Mouse (Mus musculus) left cerebral cortex, postnatal 10 days (tissue): Measurements from ENCODE around the gene Dnmt1. TPM values are rescaled to one million over a fixed set of nuclear protein-coding genes. Genes with fewer than 3 reads are reported as not detected.
"Not testable (repeated sequence)": the region's sequence is repeated elsewhere in the genome, so short reads cannot be mapped to it uniquely, and the experiment has no call there.

ENCODE experiments used
- DNase-seq, 2 experiments: peaks; one replicate each; pipeline ENCODE4 v3.0.0; 2021 to 2022; ENCODE audit warnings: low spot score in 2 of 2, mixed read lengths in 1 of 2; ENCODE audit errors: extremely low spot score in 1 of 2
- intact Hi-C: fragments of 180-260 bp; cut with DNase I; formaldehyde crosslinking; loops from one replicate; pipeline ENCODE4 v1.15.1; 2025
- total RNA-seq, 2 experiments: library from RNA; stranded (reverse); gene quantifications; 2 replicates each; pipeline ENCODE4 v1.2.3; 2021

Dnmt1 gene
- total RNA-seq = 10 to 100 TPM; 51.1 to 54.7 TPM

DNA sequence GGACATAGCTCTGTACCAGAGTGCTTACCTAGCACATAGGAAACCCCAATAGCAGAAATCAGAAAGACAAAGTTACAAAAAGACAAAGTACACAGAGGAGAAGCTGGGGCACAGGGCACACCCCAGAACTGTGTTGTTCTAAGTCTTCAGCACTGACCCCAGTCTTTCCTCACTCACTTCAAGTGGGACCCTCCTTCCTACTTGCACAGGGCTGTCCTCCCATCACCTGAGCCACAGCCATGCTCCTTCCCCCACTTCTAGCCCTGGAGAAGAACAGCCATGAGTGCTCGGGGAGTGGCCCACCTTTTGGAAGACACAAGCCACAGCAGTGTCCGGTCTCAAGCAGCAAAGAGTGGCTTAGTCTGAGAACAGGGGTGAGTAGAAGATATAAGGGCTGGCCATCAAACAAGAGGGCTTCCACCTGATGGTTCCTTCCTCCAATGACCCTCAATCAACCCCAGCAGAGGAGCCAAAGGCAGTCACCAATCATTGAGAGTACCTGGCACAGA is at the start of gene Dnmt1:
Gene Dnmt1, minus strand, starts transcription at position 459 of the 509 bp plus-strand sequence.
- intact Hi-C loops = no loop called here
- no peak for DNase-seq

- DNase-seq = no peak
- intact Hi-C loops = no loop called here
Measured at GRCm38 (mm10) chr9:21008007-21008406, 48.3 kb upstream of the Dnmt1 start.

- DNase-seq = no peak
- intact Hi-C loops = no loop called here
Measured at GRCm38 (mm10) chr9:21007313-21007952, 47.7 kb upstream of the Dnmt1 start.

- intact Hi-C loops = loop anchor here (5.0 kb wide), 2 partner anchors 51 to 101 kb away; no protein-coding TSS in a partner anchor
- DNase-seq = peak; percentile 88 to 93
Measured at GRCm38 (mm10) chr9:21002627-21003551, 43.2 kb upstream of the Dnmt1 start, which contains the start of gene Mrpl4. Gene Mrpl4 (plus strand): TSS chr9:21002738.

GRCm38 (mm10) chr9:21002270-21002626 is 42.6 kb upstream of the Dnmt1 start:
- no peak for DNase-seq
- intact Hi-C loops = loop anchor here (5.0 kb wide), 2 partner anchors 50 to 100 kb away; no protein-coding TSS in a partner anchor

DNA sequence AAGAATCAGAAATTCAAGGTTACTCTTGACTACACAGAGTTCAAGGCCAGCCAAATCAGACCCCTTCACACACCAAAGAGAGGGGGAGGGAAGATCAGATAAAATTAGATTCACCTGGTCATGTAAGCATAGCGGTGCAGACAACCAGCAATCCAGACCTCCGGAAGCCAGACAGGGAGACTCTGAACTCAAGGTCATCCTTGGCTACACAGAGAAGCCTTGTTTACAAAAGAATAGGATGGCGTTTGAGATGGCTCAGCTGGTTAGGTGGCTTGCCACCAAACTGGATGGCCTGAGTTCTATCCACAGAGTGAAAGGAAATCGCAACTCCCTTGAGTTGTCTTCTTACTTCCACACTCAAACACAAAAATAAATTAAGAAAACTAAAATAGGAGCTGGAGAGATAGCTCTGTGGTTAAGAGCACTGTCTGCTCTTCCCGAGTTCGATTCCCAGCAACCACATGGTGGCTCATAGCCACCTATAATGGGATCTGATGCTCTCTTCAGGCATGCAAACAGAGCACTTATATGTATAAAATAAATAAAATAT is 42.0 kb upstream of the Dnmt1 start:
- intact Hi-C loops = loop anchor here (5.0 kb wide), 2 partner anchors 49 to 99 kb away; no protein-coding TSS in a partner anchor
- DNase-seq = no peak

GRCm38 (mm10) chr9:21000811-21001210 is 41.1 kb upstream of the Dnmt1 start:
- intact Hi-C loops = loop anchor here (5.0 kb wide), 2 partner anchors 49 to 99 kb away; no protein-coding TSS in a partner anchor
- DNase-seq = peak in 1 of 2 experiments; percentile 41

DNA sequence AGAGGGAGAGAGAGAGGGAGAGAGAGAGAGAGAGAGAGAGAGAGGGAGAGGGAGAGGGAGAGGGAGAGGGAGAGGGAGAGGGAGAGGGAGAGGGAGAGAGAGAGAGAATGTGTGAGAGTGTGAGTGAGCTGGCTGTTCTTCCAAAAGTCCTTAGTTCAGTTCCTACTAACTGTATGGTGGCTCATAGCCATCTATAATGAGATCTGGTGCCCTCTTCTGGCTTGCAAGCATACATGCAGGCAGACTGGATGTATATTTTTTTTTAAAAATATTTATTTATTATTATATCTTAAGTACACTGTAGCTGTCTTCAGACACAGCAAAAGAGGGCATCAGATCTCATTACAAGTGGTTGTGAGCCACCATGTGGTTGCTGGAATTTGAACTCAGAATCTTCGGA is 38.6 kb upstream of the Dnmt1 start:
- intact Hi-C loops = not testable (repeated sequence)

GRCm38 (mm10) chr9:20997065-20997464 is 37.4 kb upstream of the Dnmt1 start:
- DNase-seq = no peak
- intact Hi-C loops = no loop called here

More for the DNA sequence above, 38.6 kb upstream of the Dnmt1 start:
- not testable (repeated sequence) for DNase-seq

DNA sequence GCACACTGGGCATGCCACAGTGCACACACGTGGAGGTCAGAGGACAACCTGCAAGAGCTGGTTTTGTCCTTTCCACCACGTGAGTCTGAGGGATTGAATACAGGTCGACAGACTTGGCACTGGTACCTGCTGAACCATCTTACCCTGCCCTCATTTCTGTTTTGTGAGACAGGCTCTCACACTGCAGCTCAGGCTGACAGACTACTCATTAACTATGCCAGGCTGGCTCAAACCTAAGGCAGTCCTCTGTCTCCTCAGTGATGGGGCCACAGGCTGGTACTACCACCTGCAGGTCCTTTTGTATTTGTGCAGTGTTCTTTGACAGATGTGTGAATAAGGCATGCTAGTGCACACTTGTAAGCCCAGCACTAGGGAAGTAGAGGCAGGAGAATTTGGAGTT is 35.4 kb upstream of the Dnmt1 start:
- intact Hi-C loops = no loop called here
- DNase-seq = no peak

GRCm38 (mm10) chr9:20993165-20993898 is 33.6 kb upstream of the Dnmt1 start:
- intact Hi-C loops = no loop called here

GRCm38 (mm10) chr9:20991587-20991986 is 31.9 kb upstream of the Dnmt1 start:
- no peak for DNase-seq
- intact Hi-C loops = no loop called here

More at GRCm38 (mm10) chr9:20993165-20993898, 33.6 kb upstream of the Dnmt1 start:
- no peak for DNase-seq

DNA sequence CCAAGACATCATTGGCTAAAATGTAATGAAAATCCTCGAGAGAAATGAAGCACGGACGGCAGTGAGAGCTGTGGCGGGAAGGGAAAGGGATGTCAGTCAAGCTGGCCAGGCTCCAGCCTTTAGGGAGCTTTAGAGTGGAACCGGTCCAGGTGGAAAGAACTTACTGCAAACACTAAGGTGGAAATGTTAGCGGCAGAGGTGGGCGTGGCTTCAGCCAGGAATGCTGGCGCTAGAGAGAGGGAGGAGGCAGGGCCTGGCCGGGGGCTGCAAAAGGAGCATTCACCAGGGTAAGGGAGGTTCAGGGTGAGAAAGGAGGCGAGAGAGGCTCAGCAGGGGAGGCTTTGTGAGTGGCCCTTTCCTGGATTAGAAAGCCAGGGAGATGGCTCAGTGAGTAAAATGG is 31.2 kb upstream of the Dnmt1 start:
- intact Hi-C loops = no loop called here

GRCm38 (mm10) chr9:20987953-20988352 is 28.3 kb upstream of the Dnmt1 start:
- intact Hi-C loops = no loop called here
- DNase-seq = no peak

More for the DNA sequence above, 31.2 kb upstream of the Dnmt1 start:
- DNase-seq = no peak

DNA sequence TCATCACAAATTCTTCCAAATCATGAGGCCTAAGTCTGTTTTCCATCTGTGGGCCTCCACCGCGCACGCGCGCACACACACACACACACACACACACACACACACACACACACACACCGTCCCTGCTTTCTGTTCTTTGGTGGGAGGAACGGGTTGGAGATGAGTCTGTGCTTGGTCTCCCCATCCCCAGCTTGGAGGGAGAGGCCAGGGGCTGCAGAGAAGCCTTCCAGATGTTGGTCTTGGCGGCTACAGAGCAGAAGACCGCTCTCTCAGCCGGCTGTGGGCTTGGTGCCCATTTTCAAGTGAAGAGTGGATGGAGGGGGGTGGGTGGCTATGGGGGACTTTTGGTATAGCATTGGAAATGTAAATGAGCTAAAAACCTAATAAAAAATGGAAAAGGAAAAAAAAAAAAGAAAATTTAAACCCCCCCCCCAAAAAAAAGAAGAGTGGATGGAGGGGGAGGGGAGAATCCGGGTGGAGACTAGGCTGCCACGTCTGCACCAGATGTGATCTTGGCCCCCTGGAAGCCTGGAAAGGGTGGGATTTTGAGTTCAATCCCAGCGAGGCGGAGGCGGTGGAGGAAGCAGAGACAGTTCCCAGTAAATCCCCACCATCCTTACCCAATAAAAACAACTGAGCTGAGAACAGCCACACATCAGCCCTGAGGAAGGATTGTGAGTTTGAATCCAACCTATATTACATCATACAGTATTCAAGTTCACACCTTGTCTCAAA is 27.4 kb upstream of the Dnmt1 start:
- intact Hi-C loops = no loop called here
- peak in 1 of 2 experiments; percentile 51 for DNase-seq

DNA sequence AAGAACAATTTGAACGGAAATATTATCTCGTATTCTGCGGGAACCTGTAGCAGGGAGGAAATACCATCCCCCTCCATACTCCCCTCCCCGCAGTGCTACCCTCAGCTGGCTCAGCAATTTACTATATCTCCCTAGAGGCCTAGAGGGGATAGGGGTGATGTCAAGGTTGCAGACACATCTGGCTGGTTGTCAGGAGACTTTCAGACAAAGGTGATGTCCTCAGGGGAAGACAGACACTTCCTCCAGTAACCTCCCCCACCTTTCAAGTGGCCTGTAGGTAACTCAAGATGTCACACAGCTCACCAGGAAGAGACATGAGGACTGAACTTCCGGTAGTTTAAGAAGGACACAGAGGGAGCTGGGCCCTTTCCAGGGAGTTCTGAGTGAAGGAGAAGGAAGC is 23.5 kb upstream of the Dnmt1 start:
- intact Hi-C loops = no loop called here

DNA sequence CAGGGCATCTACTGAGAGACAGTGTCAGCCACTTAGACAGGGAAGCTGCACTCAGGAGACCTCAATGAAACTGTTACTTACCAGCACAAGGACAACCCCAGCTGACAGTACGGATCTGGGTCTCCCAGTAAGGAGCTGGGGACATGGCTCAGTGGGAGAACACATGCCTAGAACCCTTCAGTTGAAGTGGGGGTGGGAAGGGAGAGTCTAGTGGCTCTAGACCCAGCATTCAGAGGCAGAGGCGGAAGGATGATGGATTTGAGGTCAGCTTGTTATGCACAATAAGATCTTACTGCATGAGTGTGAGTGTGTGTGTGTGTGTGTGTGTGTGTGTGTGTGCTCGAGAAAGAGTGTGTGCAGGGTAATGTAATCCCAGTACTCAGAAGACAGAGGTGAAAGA is 22.5 kb upstream of the Dnmt1 start:
- intact Hi-C loops = no loop called here
- DNase-seq = no peak

More for the DNA sequence above, 23.5 kb upstream of the Dnmt1 start:
- DNase-seq = no peak

GRCm38 (mm10) chr9:20979769-20980168 is 20.1 kb upstream of the Dnmt1 start:
- DNase-seq = no peak
- intact Hi-C loops = no loop called here
